Mouse (Mus musculus) hindbrain, embryonic 11.5 days (tissue): Measurements from ENCODE around the gene Khdrbs1. TPM values are rescaled to one million over a fixed set of nuclear protein-coding genes. Genes with fewer than 3 reads are reported as not detected.
"Not testable (repeated sequence)": the region's sequence is repeated elsewhere in the genome, so short reads cannot be mapped to it uniquely, and the experiment has no call there.

ENCODE experiments used
- ATAC-seq: fragments of 200-750 bp; cut with Nextera tagmentation; 2 replicates; pipeline ENCODE4 v1.8.0; 2017; ENCODE audit warnings: mild to moderate bottlenecking, moderate TSS enrichment, moderate library complexity; ENCODE audit not compliant: low FRiP score
- DNase-seq: peaks from one replicate; pipeline ENCODE4 v3.0.0-alpha.2; 2015; ENCODE audit warnings: low spot score
- H3K27ac ChIP-seq: fragments of 300-500 bp; sonication (generic); 2 replicates; pipeline ENCODE4 v1.5.1; 2014; ENCODE audit warnings: mild to moderate bottlenecking, low read depth, low read length
- H3K27me3 ChIP-seq: fragments of 300-500 bp; sonication (generic); 2 replicates; pipeline ENCODE4 v1.6.1; 2014; ENCODE audit warnings: mild to moderate bottlenecking, low read length, moderate library complexity, mixed read lengths; ENCODE audit not compliant: control insufficient read depth, insufficient read depth
- H3K36me3 ChIP-seq: fragments of 300-500 bp; sonication (generic); 2 replicates; pipeline ENCODE4 v1.6.1; 2014; ENCODE audit warnings: mild to moderate bottlenecking, low read length, moderate library complexity, mixed read lengths; ENCODE audit not compliant: control insufficient read depth, insufficient read depth
- H3K4me1 ChIP-seq: fragments of 300-500 bp; sonication (generic); replicated peaks from 2 replicates; pipeline ENCODE4 v1.6.1; 2014; ENCODE audit warnings: low read length, mixed read lengths; ENCODE audit not compliant: control insufficient read depth, insufficient read depth
- H3K4me2 ChIP-seq: fragments of 300-500 bp; sonication (generic); replicated peaks from 2 replicates; pipeline ENCODE4 v1.6.1; 2014; ENCODE audit warnings: mild to moderate bottlenecking, low read depth, low read length
- H3K4me3 ChIP-seq: fragments of 300-500 bp; sonication (generic); 2 replicates; pipeline ENCODE4 v1.5.1; 2014; ENCODE audit warnings: low read depth, low read length
- H3K9ac ChIP-seq: fragments of 300-500 bp; sonication (generic); 2 replicates; pipeline ENCODE4 v1.6.1; 2014; ENCODE audit warnings: low read depth, low read length
- H3K9me3 ChIP-seq: fragments of 300-500 bp; sonication (generic); 2 replicates; pipeline ENCODE4 v1.6.1; 2016; ENCODE audit warnings: low read length; ENCODE audit not compliant: control insufficient read depth
- WGBS: fragments of 180-500 bp; shearing (Covaris S2); extraction: QIAGEN DNeasy Blood & Tissue Kit; methylation state at CpG from one replicate; pipeline ENCODE4 v1.1.7; 2014; 5-methylcytosine and 5-hydroxymethylcytosine counted together
- polyA plus RNA-seq: library from polyadenylated mRNA; unstranded; fragments of >200 nt; fragmentation: Nextera tagmentation; extraction: Ambion mirVana; gene quantifications from 2 replicates; pipeline ENCODE4 v1.2.1, GENCODE M21; 2014

Khdrbs1 gene
- polyA plus RNA-seq, 1 experiment from 2014 or later, result 158 TPM

- DNase-seq (peak; percentile 72), ATAC-seq (no peak; the same call in none of the 2 replicates)
- no peaks in the 10 kb centered on the region for H3K27me3 ChIP-seq
- H3K4me1 ChIP-seq, result no peaks in the 10 kb centered on the region; the same call in 1 of the 2 replicates
- WGBS, result under 1% methylated on average over 61 of the region's 62 CpGs
- H3K4me2 ChIP-seq, result peak overlapping the region; percentile 68
- peak overlapping the region; percentile 89 for H3K9ac ChIP-seq
- H3K27ac ChIP-seq, result peak overlapping the region; percentile 99
- H3K4me3 ChIP-seq, result peak overlapping the region; percentile 94
- no peaks in the 10 kb centered on the region for H3K9me3 ChIP-seq
- no peaks in the 10 kb centered on the region for H3K36me3 ChIP-seq
Measured at GRCm38 (mm10) chr4:129741251-129741973, 691 bp downstream of the Khdrbs1 start.

DNA sequence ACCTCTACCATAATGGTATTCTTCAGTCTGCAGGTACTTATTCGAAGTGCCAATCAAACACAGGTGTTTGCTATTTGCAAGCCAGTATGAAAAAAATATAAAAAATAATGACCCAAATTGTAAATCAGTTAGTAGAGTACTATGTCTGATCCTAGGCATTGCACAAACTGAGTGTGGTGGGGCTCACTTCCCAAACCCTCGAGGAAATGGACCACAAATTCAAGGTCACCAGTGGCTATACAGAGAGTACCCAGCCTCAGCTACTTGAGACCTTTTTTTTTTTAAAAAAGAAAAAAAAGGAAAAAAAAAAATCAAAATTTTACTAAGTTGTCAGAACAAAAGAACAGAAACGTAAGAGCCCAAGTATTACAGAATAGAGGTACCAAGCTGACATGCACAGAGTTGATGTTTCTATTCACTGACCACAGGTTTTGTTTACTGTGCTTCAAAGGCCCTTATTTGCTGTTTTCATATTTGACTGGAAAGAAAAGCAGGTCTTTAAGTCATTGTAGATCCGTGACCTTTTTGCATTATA, 2.9 kb downstream of the Khdrbs1 start:
- Histone ChIP-seq H3K9me3 (no peaks in the 10 kb centered on the region), H3K36me3 (no peaks in the 10 kb centered on the region), H3K27me3 (no peaks in the 10 kb centered on the region), H3K4me2 (0 out of 2 replicates have a peak overlapping the region, but pooled peaks have one; percentile 11), H3K9ac (no peak overlapping the region), H3K4me1 (no peaks in the 10 kb centered on the region; the same call in 1 of the 2 replicates), H3K27ac (no peak overlapping the region), H3K4me3 (peak overlapping the region; percentile 18)
- ATAC-seq (no peak), DNase-seq (no peak)
- 85% methylated on average over 4 of the region's 4 CpGs for WGBS

GRCm38 (mm10) chr4:129736173-129736572, 5.9 kb downstream of the Khdrbs1 start:
- ATAC-seq, result no peak
- H3K36me3 ChIP-seq, result no peaks in the 10 kb centered on the region
- 87% methylated on average over 1 of the region's 1 CpGs for WGBS
- no peaks in the 10 kb centered on the region for H3K27me3 ChIP-seq
- no peak overlapping the region for H3K4me2 ChIP-seq
- no peak overlapping the region for H3K27ac ChIP-seq
- H3K4me1 ChIP-seq, result no peaks in the 10 kb centered on the region; the same call in 1 of the 2 replicates
- H3K4me3 ChIP-seq, result no peak overlapping the region
- no peaks in the 10 kb centered on the region for H3K9me3 ChIP-seq
- no peak overlapping the region for H3K9ac ChIP-seq
- no peak for DNase-seq

DNA sequence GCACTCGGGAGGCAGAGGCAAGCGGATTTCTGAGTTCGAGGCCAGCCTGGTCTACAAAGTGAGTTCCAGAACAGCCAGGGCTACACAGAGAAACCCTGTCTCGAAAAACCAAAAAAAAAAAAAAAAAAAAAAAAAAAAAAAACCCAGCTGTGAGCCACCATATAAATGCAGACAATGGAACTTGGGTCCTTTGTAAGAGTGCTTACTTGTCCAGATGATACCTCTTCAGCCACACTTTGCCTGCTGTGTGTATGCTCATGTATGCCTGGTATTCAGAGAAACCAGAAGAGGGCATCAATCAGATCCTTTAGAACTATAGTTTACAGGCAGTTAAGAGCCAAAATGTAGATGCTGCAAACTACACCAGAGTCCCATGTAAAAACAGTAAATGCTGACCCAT, 6.6 kb downstream of the Khdrbs1 start:
- not testable (repeated sequence) for H3K9ac ChIP-seq, ATAC-seq
- 98% methylated on average over 3 of the region's 4 CpGs for WGBS

DNA sequence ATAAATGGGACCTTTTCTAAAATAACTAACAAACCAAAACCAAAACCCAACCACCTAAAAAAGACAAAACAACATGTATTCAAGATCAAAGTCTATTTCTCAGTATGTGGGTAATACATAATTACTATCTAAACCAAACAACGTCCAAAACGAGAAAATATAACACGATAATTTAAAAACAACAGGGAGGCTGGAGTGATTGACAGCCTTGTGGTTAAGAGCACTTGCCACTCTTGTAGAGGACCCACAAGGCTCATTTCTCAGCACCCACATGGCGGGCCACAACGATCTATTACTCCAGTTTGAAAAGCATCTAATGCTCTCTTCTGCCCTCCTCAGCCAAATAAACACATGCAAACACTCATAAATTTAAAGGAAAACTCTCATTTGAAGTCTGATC, 10.7 kb downstream of the Khdrbs1 start:
- Histone ChIP-seq H3K27me3 (no peaks in the 10 kb centered on the region), H3K4me1 (no peaks in the 10 kb centered on the region), H3K27ac (no peak overlapping the region), H3K36me3 (peaks cover 8% of the 10 kb centered on the region; the same call in 1 of the 2 replicates), H3K9ac (no peak overlapping the region), H3K9me3 (no peaks in the 10 kb centered on the region), H3K4me3 (no peak overlapping the region), H3K4me2 (no peak overlapping the region)
- no peak for ATAC-seq
- no peak for DNase-seq
- WGBS, result 88% methylated on average over 5 of the region's 5 CpGs

More for the DNA sequence above, 6.6 kb downstream of the Khdrbs1 start:
- H3K36me3 ChIP-seq, H3K27me3 ChIP-seq, DNase-seq, H3K4me2 ChIP-seq, H3K9me3 ChIP-seq, H3K4me3 ChIP-seq, H3K4me1 ChIP-seq, H3K27ac ChIP-seq: not testable (repeated sequence)

GRCm38 (mm10) chr4:129716310-129716709, 25.8 kb downstream of the Khdrbs1 start:
- DNase-seq, result no peak
- 92% methylated on average over 9 of the region's 9 CpGs for WGBS
- no peaks in the 10 kb centered on the region for H3K9me3 ChIP-seq
- H3K9ac ChIP-seq, result no peak overlapping the region
- H3K4me3 ChIP-seq, result no peak overlapping the region
- no peak for ATAC-seq
- no peak overlapping the region for H3K27ac ChIP-seq
- H3K27me3 ChIP-seq, result no peaks in the 10 kb centered on the region
- H3K4me1 ChIP-seq, result no peaks in the 10 kb centered on the region
- H3K36me3 ChIP-seq, result peaks cover 19% of the 10 kb centered on the region
- no peak overlapping the region for H3K4me2 ChIP-seq

DNA sequence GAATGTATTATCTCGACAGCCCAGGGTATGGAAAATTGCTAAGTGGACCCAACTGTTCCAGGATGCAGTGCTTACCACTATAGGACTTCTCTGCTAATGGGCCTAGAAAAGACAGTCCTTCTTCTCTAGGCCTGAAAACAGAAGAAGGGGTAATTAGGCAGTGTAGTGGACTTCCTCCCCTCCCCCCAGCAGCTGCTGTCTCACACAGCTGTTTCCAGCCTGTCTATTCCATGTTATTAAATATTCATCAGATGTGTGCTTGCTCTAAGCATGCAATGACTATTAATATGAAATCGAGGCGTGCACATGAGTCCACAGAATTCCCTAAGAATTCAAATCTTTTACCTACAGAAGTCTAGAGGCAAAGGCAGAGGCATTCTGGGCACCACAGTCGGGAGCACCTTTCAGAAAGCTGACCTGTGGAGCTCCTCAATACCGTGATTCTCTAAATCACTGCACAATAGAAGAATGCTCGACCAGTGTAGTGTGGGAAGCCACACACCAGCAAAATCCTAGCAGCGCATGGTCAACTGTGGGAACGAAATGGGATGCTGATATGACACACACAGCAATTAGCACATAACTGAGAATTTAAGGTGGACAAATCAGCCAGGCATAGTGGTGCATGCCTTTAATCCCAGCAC, 32.5 kb downstream of the Khdrbs1 start:
- Histone ChIP-seq H3K4me2 (no peak overlapping the region), H3K9me3 (no peaks in the 10 kb centered on the region), H3K36me3 (peaks cover 18% of the 10 kb centered on the region), H3K4me3 (no peak overlapping the region), H3K9ac (no peak overlapping the region), H3K4me1 (no peaks in the 10 kb centered on the region; the same call in 1 of the 2 replicates), H3K27ac (peak overlapping the region; percentile 65), H3K27me3 (no peaks in the 10 kb centered on the region)
- ATAC-seq, result peak; percentile 67
- WGBS, result 83% methylated on average over 8 of the region's 8 CpGs
- DNase-seq, result peak; percentile 61

- Histone ChIP-seq H3K9ac (no peak overlapping the region), H3K36me3 (peaks cover 15% of the 10 kb centered on the region), H3K27me3 (no peaks in the 10 kb centered on the region), H3K4me2 (no peak overlapping the region), H3K27ac (no peak overlapping the region), H3K4me3 (no peak overlapping the region), H3K4me1 (peaks cover 7% of the 10 kb centered on the region; the same call in 1 of the 2 replicates), H3K9me3 (no peaks in the 10 kb centered on the region)
- DNase-seq (no peak), ATAC-seq (no peak)
- WGBS, result 68% methylated on average over 3 of the region's 3 CpGs
Measured at GRCm38 (mm10) chr4:129706750-129707149, 35.4 kb downstream of the Khdrbs1 start.
